Mouse (Mus musculus) olfactory bulb, adult 2 months (tissue): ENCODE results near the gene Kif3b.

ENCODE experiments used
- CTCF ChIP-seq: fragments of 200-500 bp; IDR thresholded peaks from 2 replicates; pipeline ENCODE4 v1.5.1; 2012; ENCODE audit warnings: low read depth, mild to moderate bottlenecking, low read length, moderate library complexity; ENCODE audit not compliant: insufficient read depth
- POLR2A ChIP-seq: fragments of 200-500 bp; IDR thresholded peaks from 2 replicates; pipeline ENCODE4 v1.6.1; 2012; ENCODE audit warnings: mild to moderate bottlenecking, low read depth, low read length, moderate library complexity; ENCODE audit not compliant: insufficient read depth

GRCm38 (mm10) chr2:153297771-153298170 is 6.6 kb downstream of the Kif3b start:
- TF ChIP-seq POLR2A (no peak), CTCF (no peak)
